Mouse (Mus musculus) heart, postnatal 14 days (tissue): ENCODE measurements at regions not wholly inside any gene's neighbourhood (a gene's known extent, or its start where the extent isn't known, plus 50 kb on each side); places are given as distances from the start of the nearest gene placed in this dataset.
A peak's percentile ranks its signal among the peaks of the same experiment; 100 is the strongest.

Experiments used
- DNase-seq, 2 experiments: peaks; one replicate each; pipeline ENCODE4 v3.0.0; 2021 to 2022
- intact Hi-C: fragments of 180-260 bp; cut with DNase I; formaldehyde crosslinking; loops from one replicate; pipeline ENCODE4 v1.15.1; 2025

DNA sequence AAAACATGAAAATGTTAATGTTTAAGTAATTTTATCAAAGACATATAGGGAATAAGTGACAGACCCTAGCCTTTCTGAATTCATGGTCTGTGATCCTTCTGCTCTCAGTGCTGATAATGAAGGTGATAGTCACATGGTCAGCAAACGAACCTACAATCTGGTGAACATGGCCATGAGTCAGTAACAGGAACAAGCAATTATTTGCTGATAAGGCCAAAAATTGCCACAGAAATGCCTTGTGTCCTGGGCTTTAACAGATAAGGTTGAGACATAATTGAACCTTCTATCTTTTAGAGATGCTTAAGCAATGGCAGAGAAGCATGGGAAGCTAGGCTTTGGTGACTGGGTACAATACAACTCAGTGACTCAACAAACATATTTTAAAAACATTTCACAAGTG, 69.2 kb upstream of the Rgs1 start:
- no peak for DNase-seq
- intact Hi-C loops: no loop called here

DNA sequence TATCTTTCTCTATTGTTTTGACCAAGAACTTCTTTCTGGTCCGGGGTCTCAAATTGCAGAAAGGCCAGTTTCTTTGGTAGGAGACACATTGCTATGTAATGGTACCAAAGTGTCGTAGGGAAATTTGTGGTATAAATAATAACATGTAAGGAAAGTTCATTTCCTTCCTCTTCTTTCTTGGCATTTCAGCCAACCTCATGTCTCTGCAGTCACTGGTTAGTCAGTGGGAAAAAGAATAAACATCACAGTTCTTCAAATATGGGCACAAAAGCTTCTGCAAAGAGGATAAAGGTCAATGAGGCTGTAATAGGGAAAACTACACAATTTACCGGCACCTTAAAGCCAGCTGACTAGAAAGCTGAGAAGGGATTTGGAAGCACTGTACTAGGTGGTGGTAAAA, 68.5 kb upstream of the Rgs1 start:
- DNase-seq: no peak
- intact Hi-C loops: no loop called here

GRCm38 (mm10) chr1:144316251-144316650, 67.2 kb upstream of the Rgs1 start:
- DNase-seq: no peak
- intact Hi-C loops: no loop called here

DNA sequence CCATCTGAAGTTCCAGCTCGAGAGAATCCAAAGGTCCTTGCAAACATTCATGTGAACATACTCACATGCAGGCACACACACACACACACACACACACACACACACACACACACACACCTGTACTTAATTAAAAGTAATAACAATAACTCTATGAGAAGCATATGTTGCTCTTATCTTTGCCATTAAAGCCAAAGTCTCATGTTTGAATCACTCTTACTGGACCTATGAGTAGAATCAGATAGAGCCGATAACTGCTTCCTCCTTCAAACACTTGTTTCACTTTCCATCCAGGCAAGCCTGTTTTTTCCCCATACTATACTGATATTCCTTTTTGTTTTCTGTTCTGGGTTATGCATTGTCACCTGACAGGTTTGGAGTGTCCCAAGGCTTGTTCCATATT, 65.3 kb upstream of the Rgs1 start:
- intact Hi-C loops: no loop called here
- no peak for DNase-seq

GRCm38 (mm10) chr1:144313318-144313717, 64.3 kb upstream of the Rgs1 start:
- no peak for DNase-seq
- intact Hi-C loops: no loop called here

- intact Hi-C loops: no loop called here
- no peak for DNase-seq
These were observed 60.9 kb upstream of the Rgs1 start for GRCm38 (mm10) chr1:144309901-144310300.

- intact Hi-C loops: no loop called here
- no peak for DNase-seq
These were observed 59.3 kb upstream of the Rgs1 start for GRCm38 (mm10) chr1:144308313-144308712.

- DNase-seq: no peak
- intact Hi-C loops: no loop called here
These were observed 58.8 kb upstream of the Rgs1 start for GRCm38 (mm10) chr1:144307854-144308285.

GRCm38 (mm10) chr1:144307017-144307853, 58.2 kb upstream of the Rgs1 start:
- DNase-seq: no peak
- intact Hi-C loops: no loop called here

- peak in 1 of 2 experiments; percentile 18 for DNase-seq
These were observed 57.2 kb upstream of the Rgs1 start for GRCm38 (mm10) chr1:144306284-144306683.

GRCm38 (mm10) chr1:144300670-144301069, 51.6 kb upstream of the Rgs1 start:
- no peak for DNase-seq
- intact Hi-C loops: no loop called here

More at GRCm38 (mm10) chr1:144306284-144306683, 57.2 kb upstream of the Rgs1 start:
- intact Hi-C loops: no loop called here
